Mouse (Mus musculus) testis, adult 2 months (tissue): Measurements from ENCODE around the gene Arl15.

Experiments
- CTCF ChIP-seq: fragments of 200-500 bp; IDR thresholded peaks from 2 replicates; pipeline ENCODE4 v1.5.1; 2012; ENCODE audit warnings: low read depth, mild to moderate bottlenecking, inconsistent platforms, low read length, moderate library complexity; ENCODE audit not compliant: control insufficient read depth, insufficient read depth, insufficient replicate concordance
- POLR2A ChIP-seq: fragments of 200-500 bp; IDR thresholded peaks from 2 replicates; pipeline ENCODE4 v1.6.1; 2012; ENCODE audit warnings: low read depth, mild to moderate bottlenecking, inconsistent platforms, low read length, moderate library complexity; ENCODE audit not compliant: control insufficient read depth

GRCm38 (mm10) chr13:113812593-113812975 lies 18.3 kb downstream of the Arl15 start:
- no peak for TF ChIP-seq CTCF
- TF ChIP-seq POLR2A: no peak
